13 mouse cellular contexts compared by ENCODE assay signal in the genomic region with DNA sequence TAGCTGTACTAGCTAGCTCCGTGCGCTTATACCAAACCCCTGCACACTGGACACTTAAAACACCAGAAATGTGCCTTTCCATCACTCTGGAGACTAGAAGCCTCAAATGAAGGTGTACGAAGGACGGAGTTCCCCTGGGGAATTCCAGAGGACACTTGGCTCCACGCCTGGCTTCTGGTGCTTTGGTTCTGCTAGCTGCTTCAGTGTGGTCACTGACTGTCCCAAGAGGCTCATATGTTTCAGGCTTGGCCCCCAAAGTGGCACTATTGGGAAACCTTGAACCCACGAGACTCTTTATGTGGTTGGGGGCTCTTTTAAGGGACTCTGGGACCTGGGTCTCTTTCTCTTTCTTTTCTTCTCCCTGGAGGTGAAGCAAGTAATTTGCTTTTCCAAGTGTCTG. TPM values are rescaled to one million over a fixed set of nuclear protein-coding genes. Genes with fewer than 3 reads are reported as not detected.
DNase-seq lines count a peak whose midpoint lies in the region; ATAC-seq and TF ChIP-seq lines count a peak whose summit lies in the region.
"Had no signal": no experiment of that assay in that cellular context is flagged by ENCODE, and none has a peak within 500 bp of the region (broad histone marks: within the 10 kb centered on the region; RNA-seq: fewer than 3 reads in every experiment).

No protein-coding gene starts in this region.

- 62% methylated on average over 6 of the region's 6 CpGs for WGBS in kidney, embryonic 16.5 days
- 53% methylated on average over 6 of the region's 6 CpGs for WGBS in liver, embryonic 14.5 days (ENCODE audit: insufficient replicate concordance)
- 77% methylated on average over 6 of the region's 6 CpGs for WGBS in hindbrain, embryonic 10.5 days

- TF ChIP-seq EP300 in liver, embryonic 14.5 days (IDR thresholded peaks at IDR 0.05; ENCODE audit: low read depth): no peak

- H3K4me2 ChIP-seq in kidney, embryonic 16.5 days (replicated peaks; ENCODE audit: low read depth, low read length): no peak overlapping the region
- peak overlapping the region; percentile 54 for H3K4me2 ChIP-seq in liver, embryonic 14.5 days (ENCODE audit: low read depth)

- no peak overlapping the region for H3K4me3 ChIP-seq in kidney, embryonic 16.5 days (ENCODE audit: low read length)
- H3K4me3 ChIP-seq in liver, embryonic 14.5 days (ENCODE audit: insufficient read depth in 1 of 2, low read depth in 2 of 2, low read length in 2 of 2): no peak overlapping the region
- H3K4me3 ChIP-seq in hindbrain, embryonic 10.5 days: no peak overlapping the region
- H3K4me3 ChIP-seq: embryonic facial prominence, embryonic 10.5 days had no signal

- H3K9me3 ChIP-seq in kidney, embryonic 16.5 days (ENCODE audit: low read length): peaks cover 5% of the 10 kb centered on the region; the same call in 1 of the 2 replicates
- no peaks in the 10 kb centered on the region for H3K9me3 ChIP-seq in liver, embryonic 14.5 days (ENCODE audit: control insufficient read depth, low read length)
- H3K9me3 ChIP-seq in hindbrain, embryonic 10.5 days: peaks cover 7% of the 10 kb centered on the region; the same call in 1 of the 2 replicates
- H3K9me3 ChIP-seq: embryonic facial prominence, embryonic 10.5 days had no signal

- ATAC-seq in kidney, embryonic 16.5 days (ENCODE audit: low FRiP score, low TSS enrichment): no peak
- ATAC-seq in liver, embryonic 14.5 days (ENCODE audit: insufficient read depth): no peak
- ATAC-seq: hindbrain, postnatal 0 days had no signal

- H3K4me1 ChIP-seq in kidney, embryonic 16.5 days (ENCODE audit: insufficient read depth, low read length): peaks cover 19% of the 10 kb centered on the region
- H3K4me1 ChIP-seq in liver, embryonic 14.5 days (replicated peaks; ENCODE audit: control insufficient read depth in 2 of 2, insufficient read depth in 2 of 2, low read length in 1 of 2): peaks cover 0 to 13% of the 10 kb centered on the region in 2 experiments; a peak in 2 of 4 replicates
- peaks cover 34% of the 10 kb centered on the region for H3K4me1 ChIP-seq in hindbrain, embryonic 10.5 days (replicated peaks)

- peaks cover 20% of the 10 kb centered on the region for H3K27me3 ChIP-seq in kidney, embryonic 16.5 days (ENCODE audit: insufficient read depth, low read length)
- H3K27me3 ChIP-seq in liver, embryonic 14.5 days (ENCODE audit: control insufficient read depth, insufficient read depth, low read length): peaks cover 26% of the 10 kb centered on the region
- peaks cover 65% of the 10 kb centered on the region for H3K27me3 ChIP-seq in hindbrain, embryonic 10.5 days (ENCODE audit: insufficient read depth, poor library complexity, severe bottlenecking)

- peak; percentile 8 for DNase-seq in adrenal gland, postnatal 25 days
- DNase-seq in adrenal gland, adult (ENCODE audit: inconsistent age in 2 of 2, low spot score in 1 of 2): no peak
- peak; percentile 28 for DNase-seq in kidney, postnatal 10 days
- peak; percentile 41 for DNase-seq in MN1 (ENCODE audit: low spot score)
- DNase-seq in liver, embryonic 14.5 days (ENCODE audit: low read depth in 3 of 3, low spot score in 3 of 3): no peak
- DNase-seq in right cerebral cortex, postnatal 14 days: no peak
- no peak for DNase-seq in hindbrain, embryonic 10.5 days (ENCODE audit: low spot score)
- DNase-seq: cerebellum, postnatal 25 days; gastrocnemius, postnatal 14 days; kidney, postnatal 14 days had no signal

- H3K9ac ChIP-seq in kidney, embryonic 16.5 days (replicated peaks; ENCODE audit: low read length): no peak overlapping the region
- H3K9ac ChIP-seq in liver, embryonic 14.5 days (replicated peaks): no peak overlapping the region

- no peak for TF ChIP-seq CTCF in liver, embryonic 14.5 days (IDR thresholded peaks at IDR 0.05; ENCODE audit: low read depth)

- no peak overlapping the region for H3K27ac ChIP-seq in kidney, embryonic 16.5 days (ENCODE audit: low read length)
- no peak overlapping the region for H3K27ac ChIP-seq in liver, embryonic 14.5 days
- no peak overlapping the region for H3K27ac ChIP-seq in hindbrain, embryonic 10.5 days
- H3K27ac ChIP-seq: embryonic facial prominence, embryonic 10.5 days; hindbrain, postnatal 0 days had no signal

- H3K36me3 ChIP-seq in kidney, embryonic 16.5 days (ENCODE audit: insufficient read depth, low read length): no peaks in the 10 kb centered on the region
- H3K36me3 ChIP-seq in liver, embryonic 14.5 days (replicated peaks; ENCODE audit: control insufficient read depth, insufficient read depth, low read depth): no peaks in the 10 kb centered on the region
- no peaks in the 10 kb centered on the region for H3K36me3 ChIP-seq in hindbrain, embryonic 10.5 days
- H3K36me3 ChIP-seq: embryonic facial prominence, embryonic 10.5 days had no signal

RNA-seq across cellular contexts. Expression of a gene that starts 2.1 kb away (rescaled TPM):
- 3.6 and 4.3 TPM in 2 replicates for total RNA-seq in adrenal gland, postnatal 25 days (2021)
- 3.1 and 3.5 TPM in 2 replicates for polyA plus RNA-seq in kidney, embryonic 16.5 days (2015; fragmentation: Nextera tagmentation; extraction: Ambion mirVana)
- 0.70 and 0.80 TPM in 2 replicates for polyA plus RNA-seq in liver, embryonic 14.5 days (2012; rRNA removed)
- polyA plus RNA-seq in liver, embryonic 14.5 days (2014; fragmentation: Nextera tagmentation; extraction: Ambion mirVana): 0.52 and 0.88 TPM in 2 replicates
- polyA plus RNA-seq in hindbrain, embryonic 10.5 days (2016; fragmentation: Nextera tagmentation; extraction: Ambion mirVana): 5.3 and 6.7 TPM in 2 replicates

Comparison
In these comparisons a context has a peak if more than half of its experiments do, and no peak if none do; other contexts are left out.
1. DNase-seq: peak in adrenal gland, postnatal 25 days (single experiment), kidney, postnatal 10 days (single experiment) and MN1 (single experiment); none in adrenal gland, adult (0 of 2), liver, embryonic 14.5 days (0 of 3), right cerebral cortex, postnatal 14 days (single experiment) and hindbrain, embryonic 10.5 days (single experiment).